Mouse (Mus musculus): ENCODE measurements around the gene Thbd.

Gene Thbd

GRCm38 (mm10) chr2:148393149-148393548 lies 14.8 kb downstream of the Thbd start:
- in situ Hi-C loops (cut with MboI; ENCODE audit: low sequenced_read_pairs): loop anchor here (25.0 kb wide), 1 partner anchor 269 kb away; the partner anchor contains the start of gene Nxt1

- in situ Hi-C loops (cut with MboI; ENCODE audit: low sequenced_read_pairs): loop anchor here (25.0 kb wide), 1 partner anchor 274 kb away; the partner anchor contains the start of gene Nxt1
Observed at GRCm38 (mm10) chr2:148387652-148388581, 20.1 kb downstream of the Thbd start.

GRCm38 (mm10) chr2:148386927-148387326 lies 21.1 kb downstream of the Thbd start:
- in situ Hi-C loops (cut with MboI; ENCODE audit: low sequenced_read_pairs): loop anchor here (25.0 kb wide), 1 partner anchor 275 kb away; the partner anchor contains the start of gene Nxt1

GRCm38 (mm10) chr2:148386476-148386875 lies 21.5 kb downstream of the Thbd start:
- in situ Hi-C loops (cut with MboI; ENCODE audit: low sequenced_read_pairs): loop anchor here (25.0 kb wide), 1 partner anchor 276 kb away; the partner anchor contains the start of gene Nxt1

GRCm38 (mm10) chr2:148381076-148381475 lies 26.9 kb downstream of the Thbd start:
- in situ Hi-C loops (cut with MboI; ENCODE audit: low sequenced_read_pairs): loop anchor here (25.0 kb wide), 1 partner anchor 281 kb away; the partner anchor contains the start of gene Nxt1

- in situ Hi-C loops (cut with MboI; ENCODE audit: low sequenced_read_pairs): loop anchor here (25.0 kb wide), 1 partner anchor 282 kb away; the partner anchor contains the start of gene Nxt1
Observed at GRCm38 (mm10) chr2:148379899-148380413, 28.0 kb downstream of the Thbd start.

GRCm38 (mm10) chr2:148378817-148379342 lies 29.1 kb downstream of the Thbd start:
- in situ Hi-C loops (cut with MboI; ENCODE audit: low sequenced_read_pairs): loop anchor here (25.0 kb wide), 1 partner anchor 283 kb away; the partner anchor contains the start of gene Nxt1

- in situ Hi-C loops (cut with MboI; ENCODE audit: low sequenced_read_pairs): loop anchor here (25.0 kb wide), 1 partner anchor 287 kb away; the partner anchor contains the start of gene Nxt1
Observed at GRCm38 (mm10) chr2:148375326-148376150, 32.5 kb downstream of the Thbd start.

- in situ Hi-C loops (cut with MboI; ENCODE audit: low sequenced_read_pairs): no loop called here
Observed at GRCm38 (mm10) chr2:148373602-148374071, 34.4 kb downstream of the Thbd start.

- in situ Hi-C loops (cut with MboI; ENCODE audit: low sequenced_read_pairs): no loop called here
Observed at GRCm38 (mm10) chr2:148371743-148372630, 36.0 kb downstream of the Thbd start.

- in situ Hi-C loops (cut with MboI; ENCODE audit: low sequenced_read_pairs): no loop called here
Observed at GRCm38 (mm10) chr2:148365227-148365626, 42.8 kb downstream of the Thbd start.

GRCm38 (mm10) chr2:148364536-148364935 lies 43.5 kb downstream of the Thbd start:
- in situ Hi-C loops (cut with MboI; ENCODE audit: low sequenced_read_pairs): no loop called here

GRCm38 (mm10) chr2:148357145-148357544 lies 50.8 kb downstream of the Thbd start:
- in situ Hi-C loops (cut with MboI; ENCODE audit: low sequenced_read_pairs): no loop called here

All from CH12F3 (cell line).